Mouse (Mus musculus) lung, postnatal 4 days (tissue): ENCODE data around the gene Dnal4.
"Not testable (repeated sequence)": the region's sequence is repeated elsewhere in the genome, so short reads cannot be mapped to it uniquely, and the experiment has no call there.

Experiments used
- DNase-seq, 2 experiments: peaks; one replicate each; pipeline ENCODE4 v3.0.0; 2021

Dnal4 gene

DNA sequence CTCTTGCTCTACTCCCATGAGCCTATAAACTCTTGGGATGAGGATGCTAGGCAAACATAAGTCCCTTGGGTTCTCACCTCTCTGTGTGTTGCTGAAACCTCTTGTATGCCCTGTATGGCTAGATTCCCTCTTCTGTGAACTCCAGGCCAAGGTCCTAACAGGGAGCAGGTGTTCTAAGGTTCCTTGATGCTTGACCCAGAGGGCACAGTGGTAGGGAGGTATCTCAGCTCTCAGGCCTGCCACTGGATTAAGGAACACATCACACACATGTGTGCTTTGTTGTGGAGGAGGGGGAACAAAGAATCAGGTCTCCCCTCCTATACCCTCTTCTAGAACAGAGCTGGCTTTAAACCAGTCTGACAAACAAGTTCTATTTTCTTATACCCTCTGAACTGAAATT, at the start of gene Dnal4:
Gene Dnal4, minus strand, starts transcription at position 101 of the 400 bp plus-strand sequence.
- no peak for DNase-seq

DNA sequence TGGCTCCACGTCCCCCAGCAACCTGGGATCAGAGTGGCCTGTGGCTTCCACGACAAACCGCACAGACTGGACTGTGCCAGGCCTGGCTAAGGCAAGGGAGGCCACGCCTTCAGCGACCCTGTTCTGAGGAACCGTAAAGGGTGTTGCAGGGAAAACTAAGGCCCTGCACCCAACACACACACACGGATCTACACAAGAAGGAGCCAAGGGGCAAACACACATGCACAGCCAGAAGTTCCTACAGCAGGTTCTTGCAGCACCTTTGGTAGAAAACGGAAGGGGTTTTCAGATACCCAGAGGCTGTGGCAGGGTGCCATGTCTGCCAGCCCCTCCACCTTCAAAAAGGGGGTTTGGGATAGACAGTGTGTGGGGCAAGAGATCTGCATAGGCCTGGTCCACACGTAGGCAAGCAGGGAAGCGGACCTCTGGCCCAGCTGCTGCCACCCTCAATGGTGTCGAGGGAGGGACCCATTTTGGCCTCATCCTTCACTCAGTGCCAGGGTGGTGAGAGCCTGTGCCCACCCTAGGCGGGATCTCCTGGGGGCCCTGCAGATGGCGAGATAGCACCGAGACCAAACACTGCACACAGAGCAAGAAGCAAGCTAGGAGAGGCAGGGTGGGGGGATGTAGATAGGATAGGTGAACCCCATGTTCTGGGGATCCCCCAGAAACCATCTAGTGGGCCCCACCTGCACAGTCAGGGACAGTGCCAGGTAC, 49.6 kb upstream of the Dnal4 start:
- no peak for DNase-seq

- no peak for DNase-seq
Measured at GRCm38 (mm10) chr15:79826221-79826935, 48.7 kb upstream of the Dnal4 start.

DNA sequence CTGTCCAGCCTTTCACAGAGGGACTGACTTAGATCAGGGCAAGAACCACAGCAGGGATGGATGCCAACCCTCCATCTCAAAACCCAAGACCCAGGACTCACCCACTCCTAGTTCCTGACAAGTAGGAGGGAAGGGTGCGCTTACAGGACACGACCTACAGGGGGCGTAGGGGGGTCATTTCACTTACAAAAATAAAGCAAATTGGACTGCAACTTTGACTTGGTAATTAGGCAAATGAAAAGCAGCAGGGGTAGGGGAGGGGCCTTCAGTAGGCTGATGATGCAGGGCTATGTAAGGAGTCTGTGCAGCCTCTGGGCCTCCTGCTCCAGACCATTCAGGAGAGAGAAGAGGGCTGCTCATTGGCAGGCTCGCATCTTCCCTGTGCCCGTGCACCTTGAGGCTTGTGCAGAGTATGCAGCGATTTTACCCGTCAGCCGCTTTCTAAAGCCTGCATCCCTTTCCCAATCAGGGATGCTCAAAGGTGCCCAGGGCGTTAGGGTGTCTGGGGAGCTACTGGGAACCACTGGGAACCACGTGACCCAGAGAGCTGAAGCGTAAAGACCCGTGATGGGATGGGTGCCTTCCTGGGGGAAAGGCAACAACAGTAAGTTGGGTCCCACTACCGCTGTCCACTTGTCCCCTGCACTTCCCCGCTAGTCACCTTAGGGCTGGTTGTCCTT, 47.6 kb upstream of the Dnal4 start:
- no peak for DNase-seq

DNA sequence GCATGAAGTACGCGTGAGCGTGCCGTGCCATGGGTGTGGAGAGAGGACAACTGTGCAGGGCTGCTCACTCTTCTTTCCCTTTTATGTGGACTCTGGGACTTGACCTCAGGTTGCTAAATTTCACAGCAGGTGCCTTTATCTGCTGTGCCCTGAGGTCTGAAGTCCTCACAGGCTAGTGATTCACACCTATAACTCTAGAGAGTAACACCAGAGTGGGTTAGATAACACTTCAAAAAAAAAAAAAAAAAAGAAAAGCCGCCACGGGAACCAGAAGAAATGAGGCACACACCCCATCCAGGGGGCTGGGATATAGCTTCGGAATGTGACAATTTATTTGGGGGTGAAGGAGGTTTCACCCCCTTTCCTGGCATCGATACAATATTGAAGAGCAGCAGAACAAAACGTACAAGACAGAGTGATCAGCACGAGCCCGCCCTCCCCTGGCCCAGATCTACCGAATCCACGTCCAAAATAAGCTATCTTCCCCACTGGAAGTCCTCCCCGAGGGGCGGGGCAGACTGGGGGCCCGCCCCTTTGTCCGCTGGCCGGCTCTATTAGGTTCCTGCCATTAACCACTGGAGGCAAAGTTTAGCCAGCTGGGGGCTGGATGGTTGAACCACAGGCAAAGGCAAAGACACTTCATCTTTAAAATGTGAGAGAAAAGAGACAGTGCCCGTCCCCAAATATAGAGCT, 46.1 kb upstream of the Dnal4 start:
- DNase-seq: peak; percentile 66 to 78

- DNase-seq: no peak
Measured at GRCm38 (mm10) chr15:79822265-79823199, 44.9 kb upstream of the Dnal4 start.

DNA sequence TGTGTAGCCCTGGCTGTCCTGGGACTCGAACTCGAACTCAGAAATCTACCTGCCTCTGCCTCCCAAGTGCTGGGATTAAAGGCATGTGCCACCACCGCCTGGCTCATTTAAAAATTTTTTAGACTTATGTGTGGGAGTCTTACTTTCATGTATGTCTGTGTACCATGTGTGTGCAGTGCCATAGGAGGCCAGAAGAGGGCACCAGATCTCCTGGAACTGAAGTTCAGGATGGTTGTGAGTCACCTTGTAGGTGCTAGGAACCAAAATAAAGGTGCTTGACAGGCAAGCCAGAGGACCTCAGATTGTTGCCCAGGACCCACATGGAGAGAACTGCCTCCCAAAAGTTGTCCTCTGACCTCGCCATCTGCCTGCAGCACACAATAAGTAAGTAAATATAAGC, 40.7 kb upstream of the Dnal4 start:
- DNase-seq: no peak

DNA sequence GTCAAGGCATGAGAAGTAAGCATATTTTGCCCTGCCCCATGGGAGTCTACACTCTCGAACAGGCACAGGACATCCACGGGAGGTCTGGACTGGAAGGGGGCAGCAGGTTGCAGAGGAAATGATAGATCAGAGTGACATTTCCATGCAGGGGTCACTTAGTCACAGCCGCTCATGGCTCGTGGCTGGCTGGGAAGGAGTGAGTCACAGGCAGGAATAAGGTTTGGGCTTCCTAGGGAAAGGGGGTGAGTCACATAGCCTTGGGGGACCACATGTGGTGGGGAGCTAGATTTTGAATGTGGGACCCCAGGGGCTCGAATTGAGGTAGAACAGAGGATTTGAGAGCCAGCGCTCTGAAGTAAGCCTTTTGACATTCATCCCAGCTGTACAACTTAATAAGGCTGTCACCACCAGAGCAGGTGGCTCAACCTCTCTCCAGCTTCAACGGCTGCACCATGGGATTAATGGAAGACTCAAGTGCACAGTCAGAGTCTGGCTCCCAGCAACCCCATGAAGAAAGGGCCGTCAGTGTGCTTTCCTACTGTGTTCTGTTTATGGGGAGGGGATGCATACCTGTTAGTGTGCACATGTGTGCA, 36.1 kb upstream of the Dnal4 start:
- no peak for DNase-seq

DNA sequence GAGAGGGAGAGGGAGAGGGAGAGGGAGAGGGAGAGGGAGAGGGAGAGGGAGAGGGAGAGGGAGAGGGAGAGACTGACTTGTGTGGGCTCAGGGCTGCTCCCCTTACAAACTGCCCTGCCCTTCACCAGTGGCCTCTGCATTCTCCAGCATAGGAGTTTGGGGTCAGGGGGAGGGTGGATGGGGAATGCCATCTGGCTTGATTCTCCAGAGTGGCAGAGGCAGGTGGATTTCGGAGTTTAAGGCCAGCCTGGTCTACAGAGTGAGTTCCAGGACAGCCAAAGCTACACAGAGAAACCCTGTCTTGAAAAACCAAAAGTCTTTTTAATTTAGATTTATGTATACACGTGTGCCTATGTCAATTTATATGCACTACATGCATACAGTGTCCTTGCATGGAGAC, 35.2 kb upstream of the Dnal4 start:
- not testable (repeated sequence) for DNase-seq

DNA sequence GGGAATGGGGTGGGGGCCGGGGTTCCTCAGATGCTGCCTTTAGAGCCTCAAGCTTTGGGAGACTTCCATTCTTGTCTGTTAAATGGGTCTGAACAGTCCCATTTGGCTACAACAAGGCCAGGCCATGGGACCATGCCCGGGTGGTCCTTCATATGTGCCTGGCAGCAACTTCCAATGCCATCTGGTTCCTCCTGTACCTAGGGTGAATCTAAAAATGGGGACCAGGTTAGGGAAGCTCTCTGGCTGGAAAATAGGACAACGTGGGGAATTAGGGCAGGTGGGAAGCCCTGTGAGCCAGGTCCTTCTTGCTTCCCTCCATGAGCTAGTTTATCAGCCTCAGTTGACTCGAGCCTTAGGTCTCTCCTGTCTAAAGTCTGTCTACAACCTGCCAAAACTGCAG, 33.3 kb upstream of the Dnal4 start:
- DNase-seq: no peak

GRCm38 (mm10) chr15:79810061-79810460, 32.4 kb upstream of the Dnal4 start:
- no peak for DNase-seq

DNA sequence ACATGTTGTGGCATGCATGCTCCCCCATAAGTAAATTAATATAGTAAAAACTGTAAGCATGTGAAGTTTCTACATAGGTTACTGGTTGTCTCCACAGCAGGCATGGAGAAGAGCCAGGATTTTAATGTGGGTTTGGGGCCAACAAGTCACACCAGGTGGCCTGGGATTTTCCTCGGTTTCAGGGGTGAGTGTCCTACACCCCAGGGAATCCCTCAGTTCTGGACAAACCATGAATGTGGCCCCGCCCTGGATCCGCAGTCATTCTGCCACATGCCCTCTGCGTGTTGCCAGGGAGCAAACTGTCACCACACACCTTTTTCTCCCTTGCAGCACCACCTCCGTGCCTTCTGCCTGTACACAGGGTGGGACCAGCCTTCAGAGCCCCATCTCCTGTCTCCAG, 31.0 kb upstream of the Dnal4 start:
- DNase-seq: no peak

- peak in 1 of 2 experiments; percentile 63 for DNase-seq
Measured at GRCm38 (mm10) chr15:79808114-79808513, 30.5 kb upstream of the Dnal4 start.

- no peak for DNase-seq
Measured at GRCm38 (mm10) chr15:79807050-79807449, 29.4 kb upstream of the Dnal4 start.

GRCm38 (mm10) chr15:79805246-79805645, 27.6 kb upstream of the Dnal4 start:
- no peak for DNase-seq

- DNase-seq: peak; percentile 50 to 65
Measured at GRCm38 (mm10) chr15:79804352-79805071, 26.9 kb upstream of the Dnal4 start, which contains the start of gene Nptxr. Gene Nptxr, minus strand, starts transcription at chr15:79804766.

DNA sequence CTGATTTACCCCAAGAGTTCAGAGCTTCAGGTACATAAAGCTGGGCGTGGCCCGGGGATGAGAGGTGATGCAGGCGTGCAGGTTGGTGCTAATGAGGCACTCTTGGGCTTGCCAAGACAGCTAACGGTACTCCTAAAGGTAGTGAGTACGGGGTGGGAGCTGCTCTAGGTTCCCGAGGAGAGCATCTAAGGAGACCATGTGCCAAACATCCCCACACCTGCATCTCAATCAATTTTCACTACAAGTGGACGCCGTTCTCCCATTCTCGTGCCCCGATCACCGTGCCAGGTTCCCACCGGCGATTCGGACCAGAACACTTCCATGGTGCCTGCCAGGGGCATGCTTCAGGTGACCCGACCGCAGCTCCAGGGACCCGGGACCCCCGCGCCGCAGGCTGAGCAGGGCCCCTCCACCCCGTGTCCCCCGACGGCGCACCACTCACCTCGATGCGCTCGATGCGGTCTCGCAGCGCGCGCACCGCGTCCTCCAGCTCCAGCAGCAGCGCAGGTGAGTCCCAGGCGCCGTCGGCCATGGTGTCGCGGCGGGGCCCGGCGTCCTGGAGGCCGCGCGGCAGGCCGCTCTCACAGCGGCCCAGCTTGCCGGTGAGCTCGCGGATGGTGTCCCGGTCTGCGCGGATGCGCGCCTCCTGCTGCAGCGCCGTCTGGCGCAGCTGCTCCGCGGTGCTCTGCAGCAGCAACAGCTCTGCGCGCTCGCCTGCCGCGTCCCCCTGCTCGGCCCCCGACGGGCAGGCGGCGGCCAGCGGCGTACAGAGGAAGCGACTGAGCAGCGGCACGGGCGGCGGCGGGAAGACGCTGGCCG, 26.1 kb upstream of the Dnal4 start:
- DNase-seq: peak; percentile 26 to 54

- no peak for DNase-seq
Measured at GRCm38 (mm10) chr15:79802304-79802703, 24.7 kb upstream of the Dnal4 start.

DNA sequence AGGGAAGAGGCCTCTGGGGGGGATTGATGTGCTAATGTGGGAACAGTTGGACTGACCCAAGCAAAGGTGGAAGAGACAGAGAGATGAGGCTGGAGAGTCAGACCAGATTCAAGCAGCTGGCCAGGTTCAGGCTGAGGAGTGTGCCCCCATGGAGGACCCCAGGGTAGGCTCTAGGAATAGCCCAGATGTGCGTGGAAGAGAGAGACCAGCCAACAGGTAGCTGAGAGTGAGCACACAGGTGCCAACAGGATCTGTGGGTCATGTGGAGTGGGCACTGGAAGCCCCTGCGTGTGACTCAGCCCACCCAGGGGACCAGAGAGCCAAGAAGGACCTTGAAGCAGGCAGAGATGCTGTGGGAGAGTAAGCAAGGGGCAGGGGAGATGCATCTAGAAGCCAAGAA, 24.0 kb upstream of the Dnal4 start:
- DNase-seq: no peak

DNA sequence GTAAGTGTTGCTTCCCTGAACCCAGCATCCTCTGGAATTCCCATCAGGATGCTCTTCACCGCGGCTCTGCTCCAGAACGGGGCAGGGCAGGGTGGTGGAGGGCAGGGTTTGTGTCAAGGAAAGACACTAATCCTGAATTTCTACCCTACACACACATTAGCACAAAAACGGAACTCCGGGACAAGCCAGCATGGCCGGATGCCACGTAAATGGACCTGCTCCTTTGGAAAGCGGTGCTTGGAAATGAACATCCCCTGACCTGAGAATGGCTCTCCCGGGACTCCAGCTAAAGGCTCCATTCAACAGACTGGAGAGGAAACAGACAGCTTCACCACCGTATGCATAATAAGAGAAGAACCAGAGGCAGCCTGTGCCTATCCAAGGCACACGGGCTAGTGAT, 23.1 kb upstream of the Dnal4 start:
- DNase-seq: no peak
